Mouse (Mus musculus) cerebellum, adult 2 months (tissue): ENCODE results near the gene Adra1b. TPM values are rescaled to one million over a fixed set of nuclear protein-coding genes. Genes with fewer than 3 reads are reported as not detected.

Source experiments
- DNase-seq, 2 experiments: peaks; one replicate each; pipeline ENCODE4 v3.0.0; 2021
- H3K27ac ChIP-seq: fragments of 200-500 bp; 2 replicates; pipeline ENCODE4 v1.5.1; 2012; ENCODE audit warnings: low read length, control low read depth, inconsistent platforms; ENCODE audit not compliant: insufficient read depth
- H3K27me3 ChIP-seq: fragments of 200-500 bp; 2 replicates; pipeline ENCODE4 v1.6.1; 2012; ENCODE audit warnings: inconsistent platforms, mild to moderate bottlenecking, low read length, moderate library complexity; ENCODE audit not compliant: control insufficient read depth, insufficient read depth
- H3K4me1 ChIP-seq: fragments of 200-500 bp; 2 replicates; pipeline ENCODE4 v1.6.1; 2011; ENCODE audit warnings: low read length; ENCODE audit not compliant: control insufficient read depth, insufficient read depth
- H3K4me3 ChIP-seq: fragments of 200-500 bp; replicated peaks from 2 replicates; pipeline ENCODE3; 2011; ENCODE audit warnings: mild to moderate bottlenecking, low read depth, low read length, control low read depth; ENCODE audit not compliant: insufficient read depth
- CTCF ChIP-seq: fragments of 200-500 bp; IDR thresholded peaks from 2 replicates; pipeline ENCODE4 v1.5.1; 2011; ENCODE audit warnings: low read depth, mild to moderate bottlenecking, control low read depth, low read length, moderate library complexity, borderline replicate concordance; ENCODE audit not compliant: insufficient read depth
- POLR2A ChIP-seq: fragments of 200-500 bp; IDR thresholded peaks from 2 replicates; pipeline ENCODE4 v1.6.1; 2011; ENCODE audit warnings: low read length, control low read depth, borderline replicate concordance; ENCODE audit not compliant: insufficient read depth
- WGBS: fragments of 180-500 bp; shearing (Covaris S2); methylation state at CpG from one replicate; pipeline ENCODE4 v1.1.7; 2018; 5-methylcytosine and 5-hydroxymethylcytosine counted together
- polyA plus RNA-seq: library from polyadenylated mRNA; depleted of rRNA; stranded (reverse); fragments of >200 nt; gene quantifications from 2 replicates; pipeline ENCODE4 v1.2.3, GENCODE M21; 2012; rRNA removed

Adra1b gene
- polyA plus RNA-seq, 1 experiment = 10.4 TPM

DNA sequence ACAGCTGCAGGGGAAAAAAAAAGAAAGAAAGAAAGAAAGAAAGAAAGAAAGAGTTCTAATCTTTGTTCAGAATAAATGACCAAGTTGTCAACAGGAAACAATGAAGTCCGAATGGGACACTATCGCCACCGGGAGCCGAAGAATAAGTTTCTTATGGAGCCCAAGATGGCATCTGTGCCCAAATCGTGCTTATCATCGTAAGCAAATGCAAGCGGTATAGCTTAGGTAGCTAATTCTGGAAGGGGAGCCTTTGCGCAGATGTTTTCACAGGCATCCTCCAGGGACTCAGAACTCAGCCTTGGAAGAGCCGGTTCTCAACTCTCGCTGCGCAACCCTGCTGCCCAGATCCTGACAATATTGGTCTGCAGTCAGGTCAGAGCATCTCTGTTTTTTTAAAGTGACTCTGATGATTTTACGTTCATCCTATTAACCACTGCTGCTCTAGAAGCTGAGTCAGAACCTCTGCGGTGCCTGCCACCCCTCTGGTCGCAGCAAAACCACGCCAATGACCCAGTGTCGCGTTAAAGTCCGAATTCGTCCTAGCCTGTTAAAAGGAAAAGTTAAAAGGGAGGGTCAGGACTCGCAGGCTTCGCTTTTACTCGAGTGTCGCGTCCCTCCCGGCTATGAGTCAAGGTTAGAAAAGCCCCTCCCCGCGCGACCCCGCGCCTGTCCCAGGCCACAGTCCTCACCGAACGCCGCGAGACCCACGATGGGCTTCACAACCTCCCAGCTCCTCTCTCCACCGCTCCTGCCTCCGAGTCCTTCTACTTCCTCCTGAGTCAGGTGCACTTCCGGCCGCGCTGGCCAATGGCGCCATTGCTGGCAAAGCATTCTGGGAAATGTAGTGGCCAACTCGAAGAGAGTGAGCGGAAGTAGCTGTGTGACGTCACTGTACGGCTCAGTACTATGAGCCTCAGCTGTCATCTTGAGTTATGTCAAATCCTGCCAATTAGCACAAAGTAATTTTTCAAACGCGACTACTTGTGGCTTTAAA lies 153.5 kb downstream of the Adra1b start, which contains the start of gene Ttc1:
Gene Ttc1 (minus strand): TSS at position 776 of the 994 bp plus-strand sequence.
- Histone ChIP-seq H3K27me3 (no peaks in the 10 kb centered on the region), H3K4me3 (peak within 1 kb of the TSS; percentile 86), H3K27ac (no peak within 1 kb of the TSS), H3K4me1 (peaks cover 4% of the 10 kb centered on the region; the same call in 1 of the 2 replicates)
- TF ChIP-seq POLR2A = peak; percentile 90
- no peak for TF ChIP-seq CTCF
- 1% methylated on average over 47 of the region's 47 CpGs for WGBS
- peak; percentile 97 to 98 for DNase-seq

DNA sequence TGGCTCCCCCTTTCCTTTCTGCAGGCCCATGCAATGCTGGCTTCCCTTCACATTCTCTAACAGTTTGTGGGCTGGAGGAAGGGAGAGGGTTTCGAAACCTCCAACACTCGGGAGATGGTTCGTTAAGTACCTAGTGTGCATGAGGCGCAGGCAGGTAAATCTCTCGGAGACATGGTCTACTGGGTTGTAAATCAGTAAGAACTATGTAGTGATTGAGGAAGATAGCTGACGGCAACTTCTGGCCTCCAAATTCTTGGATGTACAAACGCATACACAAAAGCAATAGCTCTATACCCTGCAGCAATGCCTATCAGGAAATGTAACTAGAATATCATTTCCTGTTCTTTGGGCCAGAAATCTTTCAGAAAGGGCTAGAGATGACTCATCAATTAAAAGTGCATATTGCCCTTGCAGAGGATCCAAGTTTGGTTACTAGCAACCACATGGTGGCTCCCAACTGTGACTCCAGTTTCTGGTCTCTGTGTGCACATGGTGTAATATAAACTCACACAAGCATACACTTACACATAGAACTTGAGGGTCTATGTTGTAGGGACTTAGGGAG lies 172.2 kb downstream of the Adra1b start:
- Histone ChIP-seq H3K4me3 (no peak overlapping the region), H3K27ac (no peak overlapping the region), H3K27me3 (no peaks in the 10 kb centered on the region), H3K4me1 (no peaks in the 10 kb centered on the region; the same call in 1 of the 2 replicates)
- peak in 1 of 2 experiments; percentile 29 for DNase-seq
- 87% methylated on average over 7 of the region's 7 CpGs for WGBS
- TF ChIP-seq POLR2A (no peak), CTCF (no peak)

DNA sequence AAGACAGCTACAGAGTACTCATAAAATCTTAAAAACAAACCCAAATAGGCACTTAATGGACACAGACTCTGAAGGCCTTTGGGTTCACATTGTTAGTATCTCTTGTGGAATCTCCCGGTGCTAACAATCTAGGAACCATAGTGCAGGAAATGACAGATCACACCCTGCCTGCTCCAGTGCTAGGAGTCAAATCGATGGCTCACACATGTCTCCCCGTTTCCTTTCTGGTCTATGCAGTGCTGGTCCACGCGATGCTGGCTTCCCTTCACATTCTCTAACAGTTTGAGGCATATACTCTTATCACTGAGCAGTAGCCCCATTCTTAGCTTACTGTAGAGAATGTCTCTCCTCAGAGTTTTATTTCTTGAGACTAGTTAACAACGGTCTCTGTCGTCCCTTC lies 173.2 kb downstream of the Adra1b start:
- peaks cover 4% of the 10 kb centered on the region; the same call in 1 of the 2 replicates for H3K4me1 ChIP-seq
- DNase-seq = no peak
- 91% methylated on average over 7 of the region's 7 CpGs for WGBS
- H3K4me3 ChIP-seq = no peak overlapping the region
- H3K27me3 ChIP-seq = no peaks in the 10 kb centered on the region
- no peak overlapping the region for H3K27ac ChIP-seq
- no peak for TF ChIP-seq POLR2A
- no peak for TF ChIP-seq CTCF

Other genes starting within 250 kb of the Adra1b start
- 40.0 and 42.0 TPM in 2 replicates for gene Pwwp2a, start 219.2 kb downstream of the Adra1b start, polyA plus RNA-seq
- 70.5 and 72.1 TPM in 2 replicates for gene Ttc1, start 153.2 kb downstream of the Adra1b start, polyA plus RNA-seq